Mouse (Mus musculus) liver, embryonic 16.5 days (tissue): ENCODE measurements around the gene Rpl41. TPM values are rescaled to one million over a fixed set of nuclear protein-coding genes. Genes with fewer than 3 reads are reported as not detected.

ENCODE experiments used
- ATAC-seq: fragments of 200-750 bp; cut with Nextera tagmentation; 2 replicates; pipeline ENCODE4 v1.8.0; 2017; ENCODE audit warnings: low read depth, mild to moderate bottlenecking, moderate number of reproducible peaks, moderate library complexity
- H3K27ac ChIP-seq: fragments of 300-500 bp; sonication (generic); 2 replicates; pipeline ENCODE4 v1.5.1; 2014; ENCODE audit warnings: mild to moderate bottlenecking, low read length
- H3K27me3 ChIP-seq: fragments of 300-500 bp; sonication (generic); 2 replicates; pipeline ENCODE4 v1.6.1; 2014; ENCODE audit warnings: low read depth, low read length, mixed read lengths; ENCODE audit not compliant: control insufficient read depth, insufficient read depth
- H3K36me3 ChIP-seq: fragments of 300-500 bp; sonication (generic); 2 replicates; pipeline ENCODE4 v1.6.1; 2014; ENCODE audit warnings: mild to moderate bottlenecking; ENCODE audit not compliant: control insufficient read depth, insufficient read depth
- H3K4me1 ChIP-seq: fragments of 300-500 bp; sonication (generic); 2 replicates; pipeline ENCODE4 v1.6.1; 2014; ENCODE audit warnings: low read depth, low read length, mixed read lengths; ENCODE audit not compliant: control insufficient read depth
- H3K4me2 ChIP-seq: fragments of 300-500 bp; sonication (generic); 2 replicates; pipeline ENCODE4 v1.6.1; 2014; ENCODE audit warnings: low read depth, low read length, mixed read lengths
- H3K4me3 ChIP-seq: fragments of 300-500 bp; sonication (generic); 2 replicates; pipeline ENCODE4 v1.5.1; 2014; ENCODE audit warnings: low read depth, mild to moderate bottlenecking, low read length
- H3K9ac ChIP-seq: fragments of 300-500 bp; sonication (generic); 2 replicates; pipeline ENCODE4 v1.6.1; 2014; ENCODE audit warnings: low read depth, low read length
- H3K9me3 ChIP-seq: fragments of 300-500 bp; sonication (generic); replicated peaks from 2 replicates; pipeline ENCODE4 v1.6.1; 2016; ENCODE audit warnings: low read length; ENCODE audit not compliant: control insufficient read depth
- WGBS: fragments of 180-500 bp; shearing (Covaris S2); extraction: QIAGEN DNeasy Blood & Tissue Kit; methylation state at CpG from one replicate; pipeline ENCODE4 v1.1.7; 2014; ENCODE audit not compliant: insufficient replicate concordance; 5-methylcytosine and 5-hydroxymethylcytosine counted together
- polyA plus RNA-seq: library from polyadenylated mRNA; unstranded; fragments of >200 nt; fragmentation: Nextera tagmentation; extraction: Ambion mirVana; gene quantifications from 2 replicates; pipeline ENCODE4 v1.2.1, GENCODE M21; 2015

Gene Rpl41
- polyA plus RNA-seq, 1 experiment from 2014 or later, result 2,106 TPM

- WGBS, result 40% methylated on average over 8 of the region's 8 CpGs
- Histone ChIP-seq H3K4me1 (peaks cover 16% of the 10 kb centered on the region), H3K27ac (peak overlapping the region; percentile 67), H3K4me3 (peak overlapping the region; percentile 60), H3K27me3 (peaks cover 62% of the 10 kb centered on the region), H3K9ac (no peak overlapping the region), H3K9me3 (no peaks in the 10 kb centered on the region), H3K4me2 (peak overlapping the region; percentile 73), H3K36me3 (no peaks in the 10 kb centered on the region)
- ATAC-seq, result peak; percentile 61
Observed at GRCm38 (mm10) chr10:128587697-128588096, 38.6 kb upstream of the Rpl41 start.

GRCm38 (mm10) chr10:128587120-128587519, 38.0 kb upstream of the Rpl41 start:
- Histone ChIP-seq H3K36me3 (no peaks in the 10 kb centered on the region), H3K4me3 (no peak overlapping the region), H3K4me2 (0 out of 2 replicates have a peak overlapping the region, but pooled peaks have one; percentile 73), H3K27ac (no peak overlapping the region), H3K27me3 (peaks cover 65% of the 10 kb centered on the region), H3K9me3 (no peaks in the 10 kb centered on the region), H3K4me1 (peaks cover 16% of the 10 kb centered on the region), H3K9ac (no peak overlapping the region)
- no peak for ATAC-seq
- WGBS, result 36% methylated on average over 4 of the region's 4 CpGs

- H3K4me2 ChIP-seq, result no peak overlapping the region
- peaks cover 62% of the 10 kb centered on the region for H3K27me3 ChIP-seq
- H3K4me1 ChIP-seq, result peaks cover 16% of the 10 kb centered on the region
- no peak overlapping the region for H3K27ac ChIP-seq
- no peak overlapping the region for H3K4me3 ChIP-seq
- 8% methylated on average over 1 of the region's 1 CpGs for WGBS
- H3K36me3 ChIP-seq, result no peaks in the 10 kb centered on the region
- no peaks in the 10 kb centered on the region for H3K9me3 ChIP-seq
- ATAC-seq, result no peak
- no peak overlapping the region for H3K9ac ChIP-seq
Observed at GRCm38 (mm10) chr10:128586546-128586945, 37.4 kb upstream of the Rpl41 start.

GRCm38 (mm10) chr10:128584386-128584785, 35.3 kb upstream of the Rpl41 start:
- no peak overlapping the region for H3K27ac ChIP-seq
- H3K9me3 ChIP-seq, result no peaks in the 10 kb centered on the region
- H3K27me3 ChIP-seq, result peaks cover 47% of the 10 kb centered on the region
- no peak overlapping the region for H3K9ac ChIP-seq
- no peak overlapping the region for H3K4me3 ChIP-seq
- H3K4me2 ChIP-seq, result no peak overlapping the region
- ATAC-seq, result no peak
- 16% methylated on average over 4 of the region's 4 CpGs for WGBS
- peaks cover 7% of the 10 kb centered on the region for H3K4me1 ChIP-seq
- no peaks in the 10 kb centered on the region for H3K36me3 ChIP-seq

GRCm38 (mm10) chr10:128583644-128584043, 34.5 kb upstream of the Rpl41 start:
- H3K4me2 ChIP-seq, result no peak overlapping the region
- no peak for ATAC-seq
- peaks cover 40% of the 10 kb centered on the region for H3K27me3 ChIP-seq
- H3K4me3 ChIP-seq, result no peak overlapping the region
- H3K9ac ChIP-seq, result no peak overlapping the region
- peaks cover 5% of the 10 kb centered on the region for H3K4me1 ChIP-seq
- WGBS, result 31% methylated on average over 7 of the region's 7 CpGs
- H3K27ac ChIP-seq, result no peak overlapping the region
- H3K36me3 ChIP-seq, result no peaks in the 10 kb centered on the region
- H3K9me3 ChIP-seq, result no peaks in the 10 kb centered on the region

GRCm38 (mm10) chr10:128579731-128580130, 30.6 kb upstream of the Rpl41 start:
- H3K27ac ChIP-seq, result no peak overlapping the region
- WGBS, result 83% methylated on average over 4 of the region's 4 CpGs
- H3K4me3 ChIP-seq, result no peak overlapping the region
- H3K4me1 ChIP-seq, result no peaks in the 10 kb centered on the region
- no peak overlapping the region for H3K4me2 ChIP-seq
- H3K27me3 ChIP-seq, result peaks cover 8% of the 10 kb centered on the region
- no peaks in the 10 kb centered on the region for H3K9me3 ChIP-seq
- H3K9ac ChIP-seq, result no peak overlapping the region
- ATAC-seq, result no peak
- H3K36me3 ChIP-seq, result no peaks in the 10 kb centered on the region; the same call in 1 of the 2 replicates

- Histone ChIP-seq H3K4me2 (no peak overlapping the region), H3K27ac (no peak overlapping the region), H3K4me3 (no peak overlapping the region), H3K9me3 (no peaks in the 10 kb centered on the region), H3K9ac (no peak overlapping the region), H3K27me3 (peaks cover 7% of the 10 kb centered on the region), H3K36me3 (no peaks in the 10 kb centered on the region; the same call in 1 of the 2 replicates), H3K4me1 (no peaks in the 10 kb centered on the region)
- WGBS, result 71% methylated on average over 3 of the region's 3 CpGs
- no peak for ATAC-seq
Observed at GRCm38 (mm10) chr10:128579298-128579697, 30.2 kb upstream of the Rpl41 start.

- H3K9ac ChIP-seq, result no peak overlapping the region
- H3K4me3 ChIP-seq, result no peak overlapping the region
- H3K9me3 ChIP-seq, result no peaks in the 10 kb centered on the region
- no peak overlapping the region for H3K4me2 ChIP-seq
- no peak for ATAC-seq
- H3K27me3 ChIP-seq, result peaks cover 4% of the 10 kb centered on the region
- no peaks in the 10 kb centered on the region for H3K4me1 ChIP-seq
- no peaks in the 10 kb centered on the region; the same call in 1 of the 2 replicates for H3K36me3 ChIP-seq
- 60% methylated on average over 11 of the region's 11 CpGs for WGBS
- H3K27ac ChIP-seq, result no peak overlapping the region
Observed at GRCm38 (mm10) chr10:128578330-128578729, 29.2 kb upstream of the Rpl41 start.

GRCm38 (mm10) chr10:128575063-128575462, 26.0 kb upstream of the Rpl41 start:
- ATAC-seq, result no peak
- Histone ChIP-seq H3K36me3 (no peaks in the 10 kb centered on the region; the same call in 1 of the 2 replicates), H3K9me3 (no peaks in the 10 kb centered on the region), H3K27ac (no peak overlapping the region), H3K27me3 (peaks cover 3% of the 10 kb centered on the region; the same call in 1 of the 2 replicates), H3K9ac (no peak overlapping the region), H3K4me3 (no peak overlapping the region), H3K4me2 (no peak overlapping the region), H3K4me1 (no peaks in the 10 kb centered on the region)
- 72% methylated on average over 2 of the region's 2 CpGs for WGBS
